Mouse (Mus musculus): ENCODE measurements around the gene Cox19. TPM values are rescaled to one million over a fixed set of nuclear protein-coding genes. Genes with fewer than 3 reads are reported as not detected.

The Cox19 gene
- total and polyA plus RNA-seq, 2 experiments from 2014 or later = 79.4 to 95.5 TPM

DNA sequence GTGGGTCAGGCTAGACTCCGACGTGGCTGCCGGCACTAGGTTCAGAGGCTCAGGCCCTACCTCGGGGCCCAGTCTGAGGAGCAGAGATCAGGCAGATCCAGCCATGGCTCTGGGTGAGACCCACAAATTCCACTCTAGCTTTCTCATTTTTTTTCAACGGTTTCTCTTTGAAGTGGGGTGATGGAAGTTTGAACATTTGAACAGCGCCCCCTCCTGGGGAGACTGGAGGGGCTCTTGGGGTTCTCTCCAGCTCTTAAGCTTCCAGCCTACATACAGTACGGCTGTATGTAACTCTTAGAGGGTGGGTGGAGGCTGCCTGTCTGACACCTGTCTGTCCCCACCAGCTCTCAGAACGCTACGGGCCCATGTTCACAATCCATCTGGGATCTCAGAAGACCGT is 2.3 kb upstream of the Cox19 start:
- H3K4me3 ChIP-seq (ENCODE audit: low read depth, low read length) = no peak overlapping the region
- H3K9me3 ChIP-seq (ENCODE audit: low read length) = no peaks in the 10 kb centered on the region
- WGBS = 60% methylated on average over 10 of the region's 10 CpGs
- TF ChIP-seq CTCF (IDR thresholded peaks at IDR 0.05) = peak; percentile 35
- H3K4me2 ChIP-seq (ENCODE audit: low read depth, low read length, poor library complexity, severe bottlenecking) = no peak overlapping the region
- no peaks in the 10 kb centered on the region for H3K27me3 ChIP-seq (ENCODE audit: insufficient read depth, low read length)
- DNase-seq (ENCODE audit: low spot score) = no peak
- no peak overlapping the region for H3K9ac ChIP-seq (replicated peaks; ENCODE audit: low read length, poor library complexity, severe bottlenecking)
- H3K27ac ChIP-seq (ENCODE audit: low read depth, low read length) = no peak overlapping the region
- H3K4me1 ChIP-seq (ENCODE audit: insufficient read depth, low read length) = no peaks in the 10 kb centered on the region
- no peaks in the 10 kb centered on the region for H3K36me3 ChIP-seq (ENCODE audit: insufficient read depth, low read length)
- ATAC-seq (ENCODE audit: low FRiP score) = no peak

DNA sequence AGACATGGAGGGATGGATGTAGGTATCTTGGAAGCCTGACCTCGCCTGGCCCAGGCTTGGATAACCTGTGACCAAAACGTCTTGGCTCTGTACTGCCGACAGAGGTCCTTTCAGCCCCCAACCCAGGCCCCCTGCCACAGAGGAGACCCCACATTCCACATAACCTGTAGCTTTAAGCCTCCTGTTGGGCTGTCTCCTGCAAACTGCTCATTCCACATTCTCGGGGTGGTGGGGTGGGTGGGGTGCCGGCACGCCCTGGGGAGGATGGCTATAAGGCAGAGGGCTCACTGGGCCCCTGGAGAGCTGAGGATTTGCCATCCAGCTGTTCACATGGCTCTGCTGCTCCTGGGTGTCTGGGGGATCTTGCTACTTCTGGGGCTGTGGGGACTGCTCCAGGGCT is 1.1 kb upstream of the Cox19 start, which contains the start of gene Cyp2w1:
Gene Cyp2w1 (plus strand): TSS at position 301 of the 400 bp plus-strand sequence.
- H3K27ac ChIP-seq (ENCODE audit: low read depth, low read length) = no peak within 1 kb of the TSS
- no peak within 1 kb of the TSS for H3K4me3 ChIP-seq (ENCODE audit: low read depth, low read length)
- no peak for DNase-seq (ENCODE audit: low spot score)
- H3K4me2 ChIP-seq (ENCODE audit: low read depth, low read length, poor library complexity, severe bottlenecking) = no peak within 1 kb of the TSS
- peak within 1 kb of the TSS; percentile 13; the same call in 1 of the 2 replicates for H3K9ac ChIP-seq (replicated peaks; ENCODE audit: low read length, poor library complexity, severe bottlenecking)
- no peaks in the 10 kb centered on the region for H3K36me3 ChIP-seq (ENCODE audit: insufficient read depth, low read length)
- no peaks in the 10 kb centered on the region for H3K27me3 ChIP-seq (ENCODE audit: insufficient read depth, low read length)
- no peak for ATAC-seq (ENCODE audit: low FRiP score)
- WGBS = 52% methylated on average over 6 of the region's 6 CpGs
- H3K9me3 ChIP-seq (ENCODE audit: low read length) = no peaks in the 10 kb centered on the region
- no peaks in the 10 kb centered on the region for H3K4me1 ChIP-seq (ENCODE audit: insufficient read depth, low read length)
- TF ChIP-seq CTCF (IDR thresholded peaks at IDR 0.05) = no peak

DNA sequence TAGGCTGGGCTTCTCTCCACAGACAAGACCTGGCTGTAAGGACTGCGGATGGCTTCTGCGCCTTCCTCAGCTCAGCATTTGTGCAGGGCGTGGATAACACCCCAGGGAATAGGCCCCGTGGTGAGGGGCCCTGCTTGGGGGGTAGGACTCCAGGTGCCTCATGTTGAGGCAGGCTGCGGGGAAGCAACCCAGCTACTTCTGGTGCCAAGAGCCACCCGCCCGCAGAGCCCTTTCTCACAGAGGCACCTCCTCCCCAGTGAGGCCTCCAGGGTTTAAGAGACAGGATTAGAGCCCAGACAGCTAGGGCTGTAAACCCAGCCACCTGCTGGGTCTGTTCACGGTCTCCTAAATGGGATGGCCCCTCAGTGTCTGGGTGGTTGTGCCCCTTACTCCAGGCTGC is 410 bp upstream of the Cox19 start:
- Histone ChIP-seq H3K9ac (replicated peaks; ENCODE audit: low read length, poor library complexity, severe bottlenecking) (0 out of 2 replicates have a peak overlapping the region, but pooled peaks have one; percentile 13), H3K4me3 (ENCODE audit: low read depth, low read length) (no peak overlapping the region), H3K36me3 (ENCODE audit: insufficient read depth, low read length) (no peaks in the 10 kb centered on the region), H3K27me3 (ENCODE audit: insufficient read depth, low read length) (no peaks in the 10 kb centered on the region), H3K4me1 (ENCODE audit: insufficient read depth, low read length) (no peaks in the 10 kb centered on the region), H3K27ac (ENCODE audit: low read depth, low read length) (no peak overlapping the region), H3K4me2 (ENCODE audit: low read depth, low read length, poor library complexity, severe bottlenecking) (no peak overlapping the region), H3K9me3 (ENCODE audit: low read length) (no peaks in the 10 kb centered on the region)
- 27% methylated on average over 8 of the region's 8 CpGs for WGBS
- no peak for TF ChIP-seq CTCF (IDR thresholded peaks at IDR 0.05)
- ATAC-seq (ENCODE audit: low FRiP score) (no peak), DNase-seq (ENCODE audit: low spot score) (no peak)

GRCm38 (mm10) chr5:139349713-139350112 is 1.5 kb downstream of the Cox19 start:
- H3K9ac ChIP-seq (replicated peaks; ENCODE audit: low read length, poor library complexity, severe bottlenecking) = no peak overlapping the region
- H3K4me2 ChIP-seq (ENCODE audit: low read depth, low read length, poor library complexity, severe bottlenecking) = no peak overlapping the region
- ATAC-seq (ENCODE audit: low FRiP score) (no peak), DNase-seq (ENCODE audit: low spot score) (no peak)
- no peaks in the 10 kb centered on the region for H3K9me3 ChIP-seq (ENCODE audit: low read length)
- no peaks in the 10 kb centered on the region for H3K4me1 ChIP-seq (ENCODE audit: insufficient read depth, low read length)
- 80% methylated on average over 6 of the region's 6 CpGs for WGBS
- no peaks in the 10 kb centered on the region for H3K36me3 ChIP-seq (ENCODE audit: insufficient read depth, low read length)
- TF ChIP-seq CTCF (IDR thresholded peaks at IDR 0.05) = no peak
- H3K27ac ChIP-seq (ENCODE audit: low read depth, low read length) = no peak overlapping the region
- no peaks in the 10 kb centered on the region for H3K27me3 ChIP-seq (ENCODE audit: insufficient read depth, low read length)
- no peak overlapping the region for H3K4me3 ChIP-seq (ENCODE audit: low read depth, low read length)

- DNase-seq (ENCODE audit: low spot score) (no peak), ATAC-seq (ENCODE audit: low FRiP score) (no peak)
- Histone ChIP-seq H3K27ac (ENCODE audit: low read depth, low read length) (no peak overlapping the region), H3K9me3 (ENCODE audit: low read length) (no peaks in the 10 kb centered on the region), H3K36me3 (ENCODE audit: insufficient read depth, low read length) (peaks cover 2% of the 10 kb centered on the region; the same call in 1 of the 2 replicates), H3K4me3 (ENCODE audit: low read depth, low read length) (no peak overlapping the region), H3K4me1 (ENCODE audit: insufficient read depth, low read length) (peaks cover 2% of the 10 kb centered on the region; the same call in 1 of the 2 replicates), H3K27me3 (ENCODE audit: insufficient read depth, low read length) (no peaks in the 10 kb centered on the region), H3K9ac (replicated peaks; ENCODE audit: low read length, poor library complexity, severe bottlenecking) (no peak overlapping the region), H3K4me2 (ENCODE audit: low read depth, low read length, poor library complexity, severe bottlenecking) (no peak overlapping the region)
- TF ChIP-seq CTCF (IDR thresholded peaks at IDR 0.05) = no peak
- 67% methylated on average over 1 of the region's 1 CpGs for WGBS
Measured at GRCm38 (mm10) chr5:139347225-139347624, 4.0 kb downstream of the Cox19 start.

DNA sequence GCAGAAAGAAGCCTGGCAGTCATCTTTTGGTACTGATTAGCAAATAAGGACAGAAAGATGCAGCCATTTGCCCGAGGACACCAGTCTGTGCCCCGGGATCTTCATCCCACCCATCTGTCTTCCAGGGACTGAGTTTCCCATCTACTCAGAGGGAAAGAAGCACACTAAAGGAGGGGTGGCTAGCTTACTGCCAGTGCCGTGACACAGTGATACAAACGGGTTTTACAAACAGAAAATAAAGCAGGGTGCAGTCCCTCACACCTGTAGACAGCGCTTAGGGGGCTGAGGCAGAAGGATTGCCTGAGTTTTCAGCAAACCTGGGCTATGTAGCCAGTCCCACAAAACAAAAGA is 5.9 kb downstream of the Cox19 start:
- Histone ChIP-seq H3K27me3 (ENCODE audit: insufficient read depth, low read length) (no peaks in the 10 kb centered on the region), H3K36me3 (ENCODE audit: insufficient read depth, low read length) (peaks cover 17% of the 10 kb centered on the region), H3K9ac (replicated peaks; ENCODE audit: low read length, poor library complexity, severe bottlenecking) (peak overlapping the region; percentile 93; the same call in 1 of the 2 replicates), H3K4me2 (ENCODE audit: low read depth, low read length, poor library complexity, severe bottlenecking) (peak overlapping the region; percentile 89), H3K27ac (ENCODE audit: low read depth, low read length) (peak overlapping the region; percentile 27; the same call in 1 of the 2 replicates), H3K4me3 (ENCODE audit: low read depth, low read length) (peak overlapping the region; percentile 79), H3K4me1 (ENCODE audit: insufficient read depth, low read length) (peaks cover 2% of the 10 kb centered on the region; the same call in 1 of the 2 replicates), H3K9me3 (ENCODE audit: low read length) (no peaks in the 10 kb centered on the region)
- no peak for DNase-seq (ENCODE audit: low spot score)
- WGBS = 8% methylated on average over 5 of the region's 5 CpGs
- no peak; the same call in 1 of the 2 replicates for ATAC-seq (ENCODE audit: low FRiP score)
- TF ChIP-seq CTCF (IDR thresholded peaks at IDR 0.05) = no peak

All from midbrain, postnatal 0 days (tissue).